Mouse (Mus musculus): ENCODE results near the gene Amotl2.
"Not testable (repeated sequence)": the region's sequence is repeated elsewhere in the genome, so short reads cannot be mapped to it uniquely, and the experiment has no call there.

Gene Amotl2

DNA sequence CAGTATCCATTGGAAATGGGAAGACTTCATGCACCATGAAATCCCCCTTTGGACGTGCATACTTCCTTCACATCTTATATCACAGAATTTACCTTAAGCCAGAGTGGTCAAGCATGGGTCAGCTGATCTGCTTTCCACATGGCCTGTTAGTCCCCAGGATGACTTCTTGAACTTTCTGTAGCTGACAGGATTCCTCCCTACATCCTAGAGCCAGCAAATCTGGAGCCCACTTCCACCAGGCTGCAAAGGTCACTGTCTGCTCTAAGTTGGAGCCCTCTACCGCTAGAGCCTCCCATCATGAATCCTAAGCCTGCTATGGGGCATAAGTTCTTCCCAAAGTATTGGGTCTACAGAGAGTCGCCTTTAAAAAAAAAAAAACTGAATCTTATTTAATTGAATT is 18.8 kb downstream of the Amotl2 start:
- DNase-seq = no peak

GRCm38 (mm10) chr9:102735996-102736395 is 19.5 kb downstream of the Amotl2 start:
- no peak for DNase-seq

DNA sequence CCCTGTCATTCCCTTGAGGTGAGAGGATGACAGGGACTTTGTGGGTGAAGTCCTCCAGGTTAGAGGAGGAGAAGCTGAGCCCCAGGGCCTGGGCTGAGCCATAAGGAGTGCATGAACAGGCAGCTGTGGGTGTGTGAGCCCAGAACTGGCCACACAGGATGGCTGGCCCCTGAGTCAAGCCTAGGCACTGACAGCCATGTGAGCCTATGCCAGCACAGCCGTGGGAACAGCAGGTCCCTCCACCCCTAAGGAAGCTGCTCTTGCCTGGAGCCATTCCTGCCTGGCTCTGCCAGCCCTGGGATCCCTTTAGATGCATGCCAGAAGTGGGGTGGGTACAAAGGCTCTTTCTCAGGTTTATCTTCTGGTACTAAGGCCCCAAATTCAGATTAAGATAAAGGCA is 20.9 kb downstream of the Amotl2 start:
- no peak for DNase-seq

DNA sequence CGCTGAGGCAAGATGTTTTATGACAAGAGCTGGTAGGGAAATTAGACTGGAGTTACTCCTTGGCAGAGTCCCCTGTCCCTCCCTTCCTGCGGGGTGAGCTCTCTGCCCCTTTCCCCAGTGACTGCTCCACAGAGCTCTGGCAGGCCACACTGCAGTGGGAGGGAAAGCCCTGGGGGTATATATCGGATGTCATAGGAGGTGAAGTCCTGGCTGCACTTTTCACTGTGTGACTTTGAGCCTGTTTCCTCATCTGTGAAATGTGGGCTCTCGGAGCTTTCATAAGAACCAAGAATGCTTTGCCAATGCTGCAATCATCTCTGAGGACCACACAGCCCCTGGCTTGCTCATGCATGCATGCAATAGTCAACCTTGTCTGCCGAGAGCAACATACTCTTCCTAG is 30.3 kb downstream of the Amotl2 start:
- no peak for DNase-seq

DNA sequence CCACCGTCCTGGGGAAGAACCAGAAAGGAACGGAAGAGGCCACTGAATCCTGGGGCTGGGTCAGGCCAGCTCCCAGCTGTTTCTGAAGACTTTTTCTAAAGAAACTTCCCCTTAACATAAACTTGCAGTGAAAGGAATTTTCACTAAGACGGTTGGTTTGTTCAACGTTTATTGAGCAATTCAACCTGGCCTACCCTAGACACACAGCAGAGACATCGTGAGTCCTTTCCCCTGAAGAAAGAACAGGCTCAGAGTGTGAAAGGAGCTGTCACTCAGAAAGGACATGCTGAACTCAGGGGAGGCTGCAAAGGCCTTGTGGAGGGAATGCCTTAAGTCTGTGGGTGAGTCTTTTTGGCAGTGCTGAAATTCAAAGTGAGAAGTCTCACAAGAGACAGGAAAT is 31.4 kb downstream of the Amotl2 start:
- no peak for DNase-seq

DNA sequence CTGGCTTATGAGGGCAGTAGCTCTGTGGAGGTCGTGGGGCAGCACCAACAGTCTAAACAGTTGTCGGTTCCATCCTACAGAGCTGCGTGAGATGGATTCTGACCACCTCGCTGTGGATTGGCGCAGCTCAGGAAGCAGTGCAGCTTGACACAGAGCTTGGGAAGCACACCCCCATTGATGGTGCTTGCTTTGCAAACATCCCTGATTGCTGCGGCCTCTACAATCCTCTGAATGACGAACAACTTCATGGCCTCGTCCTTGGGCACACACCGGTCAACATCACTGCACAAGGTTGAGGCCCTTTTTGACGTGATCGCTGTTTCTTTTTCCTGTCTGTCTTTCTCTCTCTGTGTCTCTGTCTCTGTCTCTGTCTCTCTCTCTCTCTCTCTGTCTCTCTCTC is 32.7 kb downstream of the Amotl2 start:
- no peak for DNase-seq

GRCm38 (mm10) chr9:102751632-102752303 is 35.3 kb downstream of the Amotl2 start:
- no peak for DNase-seq

DNA sequence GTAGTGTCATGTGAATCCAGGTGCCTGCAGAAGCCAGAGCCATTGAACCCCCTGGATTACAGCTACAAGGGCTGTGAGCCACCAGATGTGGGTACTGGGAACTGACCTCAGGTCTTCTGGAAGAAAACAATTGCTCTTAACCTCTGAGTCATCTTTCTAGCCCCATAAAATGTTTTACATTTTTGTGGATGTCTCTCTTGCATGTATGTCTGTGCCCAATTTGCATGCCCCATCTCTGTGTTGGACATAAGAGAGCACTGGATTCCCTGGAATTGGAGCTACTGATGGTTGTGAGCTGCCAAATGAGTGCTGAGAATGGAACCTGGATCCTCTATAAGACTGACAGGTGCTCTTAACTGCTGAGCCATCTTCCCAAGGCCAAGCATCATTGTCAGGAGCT is 36.8 kb downstream of the Amotl2 start:
- no peak for DNase-seq

DNA sequence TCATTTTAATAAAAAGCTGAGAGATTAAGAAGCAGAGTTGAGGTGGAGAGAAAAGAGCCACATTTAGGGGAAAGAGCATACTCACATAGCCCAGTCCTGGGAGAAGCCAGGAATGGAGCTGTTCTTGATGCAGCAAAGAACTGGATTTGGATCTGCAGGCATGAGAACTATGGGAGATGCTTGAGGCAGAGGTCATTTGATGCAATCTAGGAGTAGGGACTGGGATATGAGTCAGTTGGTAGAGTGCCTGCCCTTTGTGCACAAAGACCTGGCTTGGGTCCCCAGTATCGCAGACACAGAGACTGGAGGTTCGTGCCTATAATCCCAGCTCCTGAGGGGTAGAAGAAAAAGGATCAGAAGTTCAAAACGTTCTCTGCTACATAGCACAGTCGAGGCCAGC is 38.7 kb downstream of the Amotl2 start:
- DNase-seq = no peak

DNA sequence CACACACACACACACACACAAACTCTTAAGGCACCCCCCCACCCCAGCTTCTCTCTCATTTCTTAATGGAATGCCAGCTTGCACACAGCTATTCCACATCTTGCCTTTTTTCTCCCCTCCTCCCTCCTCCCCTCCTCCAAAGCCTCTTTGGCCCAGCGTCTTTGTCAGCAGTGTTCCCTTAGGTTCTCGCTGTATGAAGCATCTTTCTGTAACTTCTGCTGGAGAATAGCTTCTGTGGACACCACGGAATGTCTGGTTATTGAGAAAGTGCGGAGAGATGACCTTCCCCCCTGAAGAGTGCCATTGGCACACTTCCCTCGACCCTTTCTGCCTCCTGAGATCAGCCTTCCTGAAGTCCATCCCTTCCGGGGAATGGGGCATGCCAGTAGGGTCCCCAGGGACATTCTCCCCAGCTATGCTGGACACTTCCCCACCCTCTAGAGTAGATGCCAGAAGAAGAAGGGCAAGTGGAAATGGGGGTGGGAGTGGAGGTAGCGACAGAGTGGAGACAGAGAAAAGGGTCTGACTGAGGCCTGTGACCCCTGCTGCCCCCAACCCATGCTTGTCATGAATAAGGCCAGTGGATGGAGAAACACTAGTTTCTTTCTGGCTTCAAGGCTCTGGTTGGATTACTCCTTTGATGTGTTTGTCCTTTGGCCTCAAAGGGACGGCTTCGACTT is 39.3 kb downstream of the Amotl2 start:
- DNase-seq = no peak

GRCm38 (mm10) chr9:102756352-102756751 is 39.9 kb downstream of the Amotl2 start:
- no peak for DNase-seq

DNA sequence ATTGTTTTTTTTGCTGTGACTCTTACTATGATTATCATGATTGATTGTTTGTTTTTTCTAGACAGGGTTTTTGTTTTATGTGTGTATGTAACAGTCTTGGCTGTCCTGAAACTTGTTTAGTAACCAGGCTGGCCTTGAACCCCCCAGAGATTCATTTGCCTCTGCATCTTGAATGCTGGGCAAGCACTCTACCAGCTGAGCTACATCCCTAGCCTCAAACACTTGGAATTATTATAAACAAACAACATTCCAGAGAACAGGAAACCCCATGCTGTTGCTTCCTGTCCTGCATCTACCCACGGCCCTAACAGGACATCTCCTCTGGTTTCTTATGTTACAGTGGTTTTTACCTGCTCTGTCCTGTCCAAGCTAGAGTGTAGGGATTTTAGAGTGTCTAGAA is 42.4 kb downstream of the Amotl2 start:
- no peak for DNase-seq

GRCm38 (mm10) chr9:102759581-102760001 is 43.1 kb downstream of the Amotl2 start:
- no peak for DNase-seq

- no peak for DNase-seq
Observed at GRCm38 (mm10) chr9:102761599-102761998, 45.1 kb downstream of the Amotl2 start.

DNA sequence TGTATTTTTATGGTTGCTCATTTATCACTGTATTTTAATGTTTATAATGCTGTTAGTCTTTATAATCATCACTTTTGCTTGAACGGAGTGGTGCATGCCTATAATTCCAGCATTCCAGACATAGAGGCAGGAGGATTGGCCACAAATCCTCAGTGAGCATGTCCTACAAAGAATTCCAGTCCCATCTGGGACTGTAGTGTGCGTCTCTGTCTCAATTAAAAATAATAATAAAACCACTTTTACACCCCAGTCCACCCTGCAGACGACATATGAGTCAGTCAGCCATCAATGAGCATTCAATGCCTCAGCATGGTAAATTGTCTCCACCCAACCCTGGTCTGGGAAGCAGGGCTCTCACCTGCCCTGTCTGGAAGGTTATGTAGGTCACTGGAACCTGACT is 46.4 kb downstream of the Amotl2 start:
- no peak for DNase-seq

- DNase-seq = no peak
Observed at GRCm38 (mm10) chr9:102763520-102763919, 47.0 kb downstream of the Amotl2 start.

- DNase-seq = not testable (repeated sequence)
Observed at GRCm38 (mm10) chr9:102764540-102764939, 48.1 kb downstream of the Amotl2 start.

DNA sequence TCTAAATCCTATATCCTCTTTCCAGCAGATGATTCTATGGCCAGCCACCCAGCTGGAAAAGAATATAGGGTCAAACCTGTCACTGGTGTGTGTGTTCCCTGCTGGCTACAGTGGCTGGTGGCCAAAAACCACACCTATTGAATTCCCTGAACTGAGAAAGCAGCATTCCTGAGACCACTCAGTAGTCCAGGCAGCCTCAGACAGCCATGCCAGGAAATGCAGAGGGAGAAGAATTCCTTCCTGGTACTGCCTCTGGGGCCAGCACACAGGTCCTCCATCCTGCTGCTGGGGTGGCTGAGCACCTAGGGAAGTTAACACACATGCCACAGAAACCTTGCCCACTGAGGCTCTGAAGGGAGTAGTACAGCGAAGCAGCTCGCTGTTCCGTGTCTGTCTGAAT is 50.3 kb downstream of the Amotl2 start:
- DNase-seq = no peak

- DNase-seq = peak; percentile 66
Observed at GRCm38 (mm10) chr9:102769257-102769656, 52.8 kb downstream of the Amotl2 start.

GRCm38 (mm10) chr9:102770190-102770589 is 53.7 kb downstream of the Amotl2 start:
- no peak for DNase-seq

DNA sequence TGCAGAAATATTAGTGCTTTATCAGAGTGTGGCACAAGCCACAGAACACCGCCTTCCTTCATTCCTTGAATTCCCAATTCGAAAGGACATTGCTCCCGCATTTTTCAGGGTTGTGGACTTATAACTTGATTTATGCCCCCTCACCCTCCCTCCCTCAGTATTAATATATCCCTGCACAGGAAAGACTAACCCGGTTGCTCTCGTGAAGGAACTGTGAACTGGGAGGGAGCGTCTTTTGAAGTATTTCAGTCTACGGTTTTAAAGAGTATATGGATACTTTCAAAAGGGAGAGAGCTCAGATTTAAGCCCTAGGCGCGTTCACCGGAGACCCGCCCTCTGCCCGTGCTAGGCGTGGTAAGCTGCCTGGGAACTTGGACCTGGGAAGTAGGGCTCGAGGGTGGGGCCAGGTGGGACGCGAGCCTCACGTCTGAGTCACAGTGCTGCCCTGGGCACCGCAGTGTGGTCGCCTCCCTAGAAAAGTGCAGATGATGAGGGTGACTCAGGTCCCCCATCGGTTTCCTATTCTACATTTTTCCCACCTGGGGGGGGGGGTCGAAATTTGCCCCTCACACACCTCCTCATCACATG is 54.9 kb downstream of the Amotl2 start:
- DNase-seq = no peak

DNA sequence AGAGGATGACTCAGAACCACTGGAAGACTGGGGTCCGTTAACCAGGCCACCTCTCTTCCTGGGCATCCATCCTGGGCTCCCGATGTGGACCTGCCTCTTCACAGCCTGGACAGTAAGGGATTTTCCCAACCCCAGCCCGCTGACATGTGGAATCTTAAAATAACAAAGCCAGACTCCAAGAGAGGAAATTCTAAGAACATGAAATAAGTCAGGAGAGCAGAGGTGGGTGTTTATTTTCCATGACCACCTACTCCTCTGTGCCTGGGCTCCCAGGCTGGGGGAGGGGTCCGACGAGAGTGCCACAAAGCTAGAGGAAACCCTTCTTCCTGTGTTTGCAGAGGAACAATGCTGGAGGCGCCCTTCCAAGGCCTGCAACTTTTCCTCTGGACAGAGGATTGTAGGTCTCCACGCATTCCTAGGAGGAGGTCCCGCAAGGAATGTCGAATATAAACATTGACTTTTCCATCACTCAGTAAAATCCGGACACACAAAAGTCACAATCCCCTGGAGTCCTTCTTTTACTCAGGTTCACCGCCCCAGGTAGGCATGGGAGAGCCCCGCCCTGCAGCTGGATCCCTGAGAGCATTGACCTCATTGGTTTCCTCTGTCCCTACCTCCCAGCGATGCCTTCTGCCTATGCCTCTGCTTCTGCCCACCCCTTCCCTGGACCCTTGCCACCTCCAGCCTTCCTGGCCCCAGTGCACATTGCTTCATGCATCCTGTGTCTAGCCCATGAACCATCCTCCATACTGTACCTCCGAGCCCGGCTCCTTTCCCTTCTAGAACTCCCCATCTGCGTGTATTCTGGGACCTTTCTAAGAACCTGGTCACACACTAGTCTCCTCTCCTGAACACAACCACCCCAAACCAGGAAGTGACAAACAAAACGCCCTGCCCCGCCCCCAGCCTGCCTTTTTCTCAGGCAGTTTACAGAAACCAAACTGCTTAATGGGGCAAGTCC is 61.4 kb downstream of the Amotl2 start:
- DNase-seq = no peak

- peak; percentile 88 for DNase-seq
Observed at GRCm38 (mm10) chr9:102779493-102779892, 63.0 kb downstream of the Amotl2 start.

All from retina, postnatal 1 day (tissue).